Mouse (Mus musculus) macrophage (primary cell): ENCODE results near the gene Gpam. TPM values are rescaled to one million over a fixed set of nuclear protein-coding genes. Genes with fewer than 3 reads are reported as not detected.

Experiments used
- H3K27ac ChIP-seq: fragments of 350-480 bp; formaldehyde crosslinking; 2 replicates; pipeline ENCODE4 v1.9.0; 2021
- H3K36me3 ChIP-seq: fragments of 350-480 bp; formaldehyde crosslinking; 2 replicates; pipeline ENCODE4 v1.9.0; 2021; ENCODE audit errors: inconsistent target
- H3K4me3 ChIP-seq: fragments of 350-480 bp; formaldehyde crosslinking; 2 replicates; pipeline ENCODE4 v1.9.0; 2021; ENCODE audit errors: inconsistent target
- H3K79me2 ChIP-seq: fragments of 350-480 bp; formaldehyde crosslinking; 2 replicates; pipeline ENCODE4 v1.9.0; 2021; ENCODE audit errors: inconsistent target
- WGBS: methylation state at CpG from one replicate; pipeline ENCODE4 v1.1.7; 2026; ENCODE audit warnings: inconsistent platforms; ENCODE audit not compliant: missing documents; 5-methylcytosine and 5-hydroxymethylcytosine counted together
- polyA plus RNA-seq: library from polyadenylated mRNA; stranded (reverse); fragments of 250-400 nt; gene quantifications from 3 replicates; pipeline ENCODE4 v1.2.4, GENCODE M21; 2018; ENCODE audit warnings: inconsistent platforms

Gene Gpam
- polyA plus RNA-seq, 1 experiment from 2014 or later: 4.3 TPM

- H3K36me3 ChIP-seq: no peaks in the 10 kb centered on the region
- no peaks in the 10 kb centered on the region; the same call in 1 of the 2 replicates for H3K79me2 ChIP-seq
- no peak overlapping the region for H3K27ac ChIP-seq
- 89% methylated on average over 3 of the region's 4 CpGs for WGBS
- no peak overlapping the region for H3K4me3 ChIP-seq
Observed at GRCm38 (mm10) chr19:55101659-55102058, 25.4 kb downstream of the Gpam start.

GRCm38 (mm10) chr19:55100227-55101140, 26.6 kb downstream of the Gpam start:
- H3K79me2 ChIP-seq: no peaks in the 10 kb centered on the region; the same call in 1 of the 2 replicates
- 81% methylated on average over 2 of the region's 2 CpGs for WGBS
- peak overlapping the region; percentile 89 for H3K4me3 ChIP-seq
- no peak overlapping the region for H3K27ac ChIP-seq
- 0 out of 2 replicates have a peak, but pooled peaks cover 6% of the 10 kb centered on the region for H3K36me3 ChIP-seq

DNA sequence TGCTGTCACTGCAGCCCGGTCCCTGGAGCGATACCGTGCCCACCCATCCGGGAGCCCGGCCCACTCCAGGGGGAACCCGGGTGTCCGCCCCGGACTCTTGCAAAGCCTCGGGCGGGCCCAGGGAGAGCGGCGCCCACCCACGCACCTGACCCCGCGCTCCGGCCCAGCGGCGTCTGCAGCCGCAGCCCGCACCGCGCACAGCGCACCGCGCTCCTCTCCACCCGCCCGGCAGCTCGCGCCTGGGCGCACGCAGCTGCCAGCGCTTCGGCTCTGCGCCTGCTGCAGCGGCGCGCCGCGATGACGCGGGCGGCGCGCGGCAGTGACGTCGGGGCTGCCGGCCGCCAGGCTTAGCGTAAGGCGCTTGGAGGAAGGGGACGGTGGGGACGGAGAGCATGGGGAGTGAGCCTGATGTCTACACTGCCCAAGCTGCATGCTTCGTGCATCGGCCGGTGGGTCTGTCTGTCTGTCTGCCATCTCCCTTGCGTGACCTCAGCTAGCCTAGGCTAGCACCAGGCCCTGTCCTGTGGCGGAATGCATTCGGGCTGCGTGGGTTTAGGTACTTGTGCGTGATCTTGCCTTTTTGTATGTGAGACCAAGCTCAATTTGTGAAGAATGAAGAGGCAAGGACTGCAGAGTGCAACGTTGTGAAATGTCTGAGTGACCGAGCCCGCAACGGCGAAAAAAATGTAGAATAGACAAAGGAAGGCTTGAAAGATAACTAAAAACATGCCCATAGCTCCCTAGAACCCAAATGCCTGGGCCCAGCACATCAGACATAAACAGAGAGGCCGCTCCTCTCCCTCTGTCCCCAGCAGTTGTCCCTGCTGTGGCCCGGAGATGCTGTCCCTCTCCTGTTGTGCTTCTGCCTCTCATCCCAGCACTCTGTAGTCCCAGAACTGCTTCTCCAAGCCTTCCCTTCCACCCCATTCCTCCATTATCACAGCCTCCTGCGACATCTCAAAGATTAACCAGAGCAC, 27.6 kb downstream of the Gpam start:
- 0 out of 2 replicates have a peak, but pooled peaks cover 6% of the 10 kb centered on the region for H3K36me3 ChIP-seq
- peak overlapping the region; percentile 32; the same call in 1 of the 2 replicates for H3K27ac ChIP-seq
- 1% methylated on average over 68 of the region's 69 CpGs for WGBS

DNA sequence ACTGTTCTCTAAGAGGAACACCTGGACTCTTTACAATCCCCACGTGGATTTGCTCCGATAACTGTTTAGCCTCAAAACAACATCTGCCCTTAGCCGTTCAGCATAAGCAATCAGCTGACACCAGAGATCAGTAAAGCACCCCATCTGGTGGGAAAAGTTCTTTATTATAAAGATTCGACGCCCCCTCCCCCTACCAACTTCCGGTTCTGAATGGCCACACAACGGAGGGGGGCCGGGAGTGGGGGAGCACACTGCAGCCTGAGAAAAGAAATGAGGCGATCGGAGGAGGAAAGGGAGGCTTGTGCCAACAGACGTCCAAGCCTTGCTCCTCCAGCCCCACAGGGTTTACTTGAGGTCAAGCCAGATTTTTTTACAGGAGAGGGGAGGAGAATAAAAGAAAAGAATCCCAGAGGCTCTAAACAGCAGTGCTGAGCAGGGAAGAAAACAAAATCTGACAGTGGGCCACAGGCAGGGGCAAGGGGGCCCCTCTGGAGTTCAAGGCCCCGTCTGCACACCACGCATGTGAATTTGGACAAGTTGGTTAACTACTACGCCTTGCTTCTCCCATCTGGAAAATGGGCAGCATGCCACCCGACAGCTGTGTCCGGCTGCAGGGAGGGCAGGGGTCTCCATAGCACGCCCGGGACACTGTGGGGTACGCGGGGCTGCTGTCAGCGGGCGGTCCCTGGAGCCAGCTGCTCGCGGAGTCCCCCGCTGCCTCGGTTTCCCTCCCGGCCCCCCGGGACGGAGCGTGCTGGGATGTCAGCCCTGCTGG, 28.4 kb downstream of the Gpam start:
- H3K27ac ChIP-seq: no peak overlapping the region
- peak overlapping the region; percentile 67 for H3K4me3 ChIP-seq
- 0 out of 2 replicates have a peak, but pooled peaks cover 6% of the 10 kb centered on the region for H3K36me3 ChIP-seq
- 5% methylated on average over 30 of the region's 30 CpGs for WGBS
- H3K79me2 ChIP-seq: no peaks in the 10 kb centered on the region; the same call in 1 of the 2 replicates

More for the DNA sequence above, 27.6 kb downstream of the Gpam start:
- Histone ChIP-seq H3K79me2 (no peaks in the 10 kb centered on the region; the same call in 1 of the 2 replicates), H3K4me3 (peak overlapping the region; percentile 89)

DNA sequence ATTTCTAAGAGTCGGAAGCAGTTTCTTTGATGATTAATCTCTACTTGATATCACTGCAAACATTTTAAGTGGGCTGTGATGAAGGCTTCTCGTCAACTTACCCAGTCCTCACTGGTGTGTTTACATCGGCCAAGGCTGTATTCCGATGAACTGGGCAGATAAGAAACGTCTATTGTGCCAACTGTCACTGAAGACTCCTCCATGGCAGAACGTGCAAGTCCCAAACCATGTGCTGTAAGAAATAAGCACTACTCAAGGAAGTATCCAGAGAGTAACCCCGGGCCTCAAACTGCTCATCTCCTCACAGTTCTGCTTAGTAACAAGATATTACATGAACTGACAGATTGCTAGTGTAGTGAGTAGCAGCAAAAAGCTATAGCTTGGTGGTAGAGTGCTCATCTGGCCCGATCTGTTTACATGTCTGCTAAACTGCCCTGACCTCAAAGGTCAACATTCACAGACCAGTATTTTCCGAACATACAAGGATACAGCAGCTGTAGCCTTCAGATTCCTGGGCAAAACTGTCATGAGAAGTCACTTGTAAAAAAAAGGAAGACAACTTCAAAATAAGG, 29.6 kb downstream of the Gpam start:
- 0 out of 2 replicates have a peak, but pooled peaks cover 6% of the 10 kb centered on the region for H3K36me3 ChIP-seq
- no peak overlapping the region for H3K4me3 ChIP-seq
- no peak overlapping the region for H3K27ac ChIP-seq
- 88% methylated on average over 9 of the region's 9 CpGs for WGBS
- H3K79me2 ChIP-seq: no peaks in the 10 kb centered on the region; the same call in 1 of the 2 replicates

GRCm38 (mm10) chr19:55096666-55097065, 30.4 kb downstream of the Gpam start:
- Histone ChIP-seq H3K4me3 (no peak overlapping the region), H3K79me2 (no peaks in the 10 kb centered on the region; the same call in 1 of the 2 replicates), H3K36me3 (0 out of 2 replicates have a peak, but pooled peaks cover 6% of the 10 kb centered on the region), H3K27ac (no peak overlapping the region)
- WGBS: 92% methylated on average over 4 of the region's 4 CpGs

- no peak overlapping the region for H3K4me3 ChIP-seq
- no peaks in the 10 kb centered on the region; the same call in 1 of the 2 replicates for H3K79me2 ChIP-seq
- 97% methylated on average over 7 of the region's 7 CpGs for WGBS
- 0 out of 2 replicates have a peak, but pooled peaks cover 6% of the 10 kb centered on the region for H3K36me3 ChIP-seq
- no peak overlapping the region for H3K27ac ChIP-seq
Observed at GRCm38 (mm10) chr19:55095547-55095946, 31.5 kb downstream of the Gpam start.

GRCm38 (mm10) chr19:55091602-55092413, 35.2 kb downstream of the Gpam start:
- H3K27ac ChIP-seq: no peak overlapping the region
- H3K79me2 ChIP-seq: no peaks in the 10 kb centered on the region
- no peak overlapping the region for H3K4me3 ChIP-seq
- 95% methylated on average over 17 of the region's 17 CpGs for WGBS
- H3K36me3 ChIP-seq: peaks cover 25% of the 10 kb centered on the region

DNA sequence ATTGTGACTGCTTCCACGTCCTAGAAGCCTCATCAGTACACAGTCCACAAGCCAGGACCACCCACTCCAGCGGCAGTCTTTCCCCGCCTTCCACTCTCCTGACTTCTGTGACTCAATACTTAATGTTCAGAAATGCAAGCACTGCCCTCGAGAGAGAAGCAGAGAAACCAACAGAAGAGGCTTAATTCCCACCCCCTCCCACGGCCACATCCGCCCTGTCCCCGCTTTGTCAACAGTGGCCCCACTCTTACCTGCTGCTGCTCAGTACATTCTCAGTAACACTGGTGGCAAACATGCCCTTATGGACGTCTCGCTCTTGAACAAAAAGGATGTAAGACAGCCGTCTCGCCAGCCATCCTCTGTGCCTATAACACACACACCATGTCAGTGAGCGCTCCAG, 36.2 kb downstream of the Gpam start:
- WGBS: 96% methylated on average over 12 of the region's 12 CpGs
- Histone ChIP-seq H3K27ac (no peak overlapping the region), H3K36me3 (peaks cover 27% of the 10 kb centered on the region), H3K79me2 (no peaks in the 10 kb centered on the region), H3K4me3 (no peak overlapping the region)

DNA sequence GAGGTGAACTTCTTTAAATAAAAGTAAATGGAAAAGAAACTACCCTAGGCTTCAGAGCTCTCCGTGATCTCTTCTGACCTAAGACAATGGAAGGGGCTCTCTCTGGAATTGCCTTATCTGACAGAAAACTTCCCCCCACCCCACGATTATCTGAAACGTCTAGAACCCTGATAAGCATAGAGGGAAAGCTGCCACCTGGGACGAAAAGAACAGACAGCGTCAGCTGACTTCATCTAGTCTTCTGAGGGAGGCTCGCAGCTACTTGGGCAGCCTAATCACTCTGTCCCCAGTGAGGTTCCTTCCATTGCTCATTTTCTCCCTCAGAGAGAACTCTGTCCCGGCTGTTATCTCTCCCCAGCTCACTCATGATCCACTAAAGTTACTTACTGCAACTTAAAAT, 36.9 kb downstream of the Gpam start:
- no peaks in the 10 kb centered on the region for H3K79me2 ChIP-seq
- peaks cover 23% of the 10 kb centered on the region for H3K36me3 ChIP-seq
- no peak overlapping the region for H3K27ac ChIP-seq
- 98% methylated on average over 7 of the region's 7 CpGs for WGBS
- H3K4me3 ChIP-seq: no peak overlapping the region

- Histone ChIP-seq H3K27ac (no peak overlapping the region), H3K4me3 (no peak overlapping the region), H3K36me3 (peaks cover 32% of the 10 kb centered on the region), H3K79me2 (no peaks in the 10 kb centered on the region)
- 95% methylated on average over 8 of the region's 8 CpGs for WGBS
Observed at GRCm38 (mm10) chr19:55087776-55088175, 39.3 kb downstream of the Gpam start.

DNA sequence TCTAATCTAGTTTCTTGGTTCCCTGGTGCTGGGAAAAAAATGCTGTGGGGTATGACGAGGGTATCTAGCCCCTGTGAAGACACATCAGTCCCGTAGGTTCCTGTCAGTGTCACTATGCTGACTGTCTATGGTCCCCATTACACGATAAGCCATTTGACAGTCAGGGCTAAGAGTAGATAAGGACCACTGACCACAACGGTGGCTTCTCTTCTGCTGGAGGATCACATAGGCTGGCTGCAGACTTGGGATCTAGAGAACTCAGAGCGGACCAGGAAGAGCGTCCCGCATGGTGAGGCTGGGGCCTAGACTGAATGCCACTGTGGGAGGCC, 41.2 kb downstream of the Gpam start:
- no peak overlapping the region for H3K4me3 ChIP-seq
- 94% methylated on average over 7 of the region's 7 CpGs for WGBS
- no peaks in the 10 kb centered on the region for H3K79me2 ChIP-seq
- H3K27ac ChIP-seq: no peak overlapping the region
- H3K36me3 ChIP-seq: peaks cover 49% of the 10 kb centered on the region
